Mouse (Mus musculus) intestine, embryonic 14.5 days (tissue): ENCODE data around the gene Spop. TPM values are rescaled to one million over a fixed set of nuclear protein-coding genes. Genes with fewer than 3 reads are reported as not detected.
A peak's percentile ranks its signal among the peaks of the same experiment; 100 is the strongest.

Experiments
- ATAC-seq: fragments of 200-750 bp; cut with Nextera tagmentation; replicated peaks from 2 replicates; pipeline ENCODE4 v1.8.0; 2017; ENCODE audit warnings: low read depth, moderate number of reproducible peaks, moderate TSS enrichment, moderate library complexity; ENCODE audit not compliant: low FRiP score, low TSS enrichment
- DNase-seq: peaks from one replicate; pipeline ENCODE4 v3.0.0-alpha.2; 2018; ENCODE audit warnings: low spot score
- H3K27ac ChIP-seq: fragments of 300-500 bp; sonication (generic); 2 replicates; pipeline ENCODE4 v1.5.1; 2014; ENCODE audit warnings: low read depth, mild to moderate bottlenecking, control low read depth
- H3K27me3 ChIP-seq: fragments of 300-500 bp; sonication (generic); replicated peaks from 2 replicates; pipeline ENCODE4 v1.6.1; 2014; ENCODE audit warnings: low read length, control low read depth; ENCODE audit not compliant: control insufficient read depth, insufficient read depth
- H3K36me3 ChIP-seq: fragments of 300-500 bp; sonication (generic); 2 replicates; pipeline ENCODE4 v1.6.1; 2014; ENCODE audit warnings: low read length, control low read depth; ENCODE audit not compliant: control insufficient read depth, insufficient read depth
- H3K4me1 ChIP-seq: fragments of 300-500 bp; sonication (generic); replicated peaks from 2 replicates; pipeline ENCODE4 v1.6.1; 2014; ENCODE audit warnings: low read length, control low read depth, mixed read lengths; ENCODE audit not compliant: control insufficient read depth, insufficient read depth
- H3K4me2 ChIP-seq: fragments of 300-500 bp; sonication (generic); 2 replicates; pipeline ENCODE4 v1.6.1; 2014; ENCODE audit warnings: low read length
- H3K4me3 ChIP-seq: fragments of 300-500 bp; sonication (generic); 2 replicates; pipeline ENCODE4 v1.5.1; 2014; ENCODE audit warnings: low read depth, low read length, control low read depth, mixed read lengths
- H3K9ac ChIP-seq: fragments of 300-500 bp; sonication (generic); 2 replicates; pipeline ENCODE4 v1.6.1; 2014; ENCODE audit warnings: mild to moderate bottlenecking, low read length
- H3K9me3 ChIP-seq: fragments of 300-500 bp; sonication (generic); 2 replicates; pipeline ENCODE4 v1.6.1; 2016; ENCODE audit warnings: low read length, control low read depth; ENCODE audit not compliant: control insufficient read depth
- WGBS: fragments of 180-500 bp; shearing (Covaris S2); extraction: QIAGEN DNeasy Blood & Tissue Kit; methylation state at CpG from one replicate; pipeline ENCODE4 v1.1.7; 2014; 5-methylcytosine and 5-hydroxymethylcytosine counted together
- polyA plus RNA-seq: library from polyadenylated mRNA; unstranded; fragments of >200 nt; fragmentation: Nextera tagmentation; extraction: Ambion mirVana; gene quantifications from 2 replicates; pipeline ENCODE4 v1.2.1, GENCODE M21; 2014

Spop gene
- polyA plus RNA-seq, 1 experiment from 2014 or later = 95.5 TPM

- peak within 1 kb of the TSS; percentile 97 for H3K9ac ChIP-seq
- peak within 1 kb of the TSS; percentile 93 for H3K27ac ChIP-seq
- peak within 1 kb of the TSS; percentile 99 for H3K4me3 ChIP-seq
- DNase-seq (peak; percentile 100), ATAC-seq (peak; percentile 96)
- under 1% methylated on average over 42 of the region's 42 CpGs for WGBS
- H3K36me3 ChIP-seq = peaks cover 52% of the 10 kb centered on the region
- H3K4me1 ChIP-seq = peaks cover 6% of the 10 kb centered on the region; the same call in 1 of the 2 replicates
- no peaks in the 10 kb centered on the region for H3K9me3 ChIP-seq
- peak within 1 kb of the TSS; percentile 76 for H3K4me2 ChIP-seq
- no peaks in the 10 kb centered on the region for H3K27me3 ChIP-seq
These were observed 29.4 kb upstream of the Spop start, which contains the start of gene Slc35b1 for GRCm38 (mm10) chr11:95384319-95384972. TSS of gene Slc35b1 (plus strand) at chr11:95384692.

- H3K9ac ChIP-seq = peak overlapping the region; percentile 97
- DNase-seq (no peak), ATAC-seq (peak; percentile 8; the same call in 1 of the 2 replicates)
- under 1% methylated on average over 14 of the region's 14 CpGs for WGBS
- peak overlapping the region; percentile 76 for H3K4me2 ChIP-seq
- peak overlapping the region; percentile 99 for H3K4me3 ChIP-seq
- H3K27me3 ChIP-seq = no peaks in the 10 kb centered on the region
- peaks cover 53% of the 10 kb centered on the region for H3K36me3 ChIP-seq
- no peaks in the 10 kb centered on the region for H3K9me3 ChIP-seq
- peak overlapping the region; percentile 93 for H3K27ac ChIP-seq
- H3K4me1 ChIP-seq = peaks cover 6% of the 10 kb centered on the region; the same call in 1 of the 2 replicates
These were observed 28.9 kb upstream of the Spop start for GRCm38 (mm10) chr11:95384973-95385320.

GRCm38 (mm10) chr11:95387354-95387753, 26.5 kb upstream of the Spop start:
- Histone ChIP-seq H3K36me3 (peaks cover 61% of the 10 kb centered on the region), H3K27me3 (no peaks in the 10 kb centered on the region), H3K4me2 (no peak overlapping the region), H3K9ac (no peak overlapping the region), H3K27ac (no peak overlapping the region), H3K4me1 (peaks cover 6% of the 10 kb centered on the region; the same call in 1 of the 2 replicates), H3K9me3 (no peaks in the 10 kb centered on the region), H3K4me3 (no peak overlapping the region)
- ATAC-seq (no peak), DNase-seq (no peak)
- whole genome bisulfite sequencing = 88% methylated on average over 7 of the region's 7 CpGs

GRCm38 (mm10) chr11:95389006-95389405, 24.9 kb upstream of the Spop start:
- H3K9ac ChIP-seq = no peak overlapping the region
- WGBS = 73% methylated on average over 3 of the region's 3 CpGs
- no peaks in the 10 kb centered on the region for H3K9me3 ChIP-seq
- no peaks in the 10 kb centered on the region for H3K27me3 ChIP-seq
- H3K27ac ChIP-seq = no peak overlapping the region
- no peak overlapping the region for H3K4me2 ChIP-seq
- no peak for ATAC-seq
- DNase-seq = no peak
- peaks cover 6% of the 10 kb centered on the region; the same call in 1 of the 2 replicates for H3K4me1 ChIP-seq
- peaks cover 63% of the 10 kb centered on the region for H3K36me3 ChIP-seq
- H3K4me3 ChIP-seq = no peak overlapping the region

GRCm38 (mm10) chr11:95390420-95390819, 23.5 kb upstream of the Spop start:
- peaks cover 63% of the 10 kb centered on the region for H3K36me3 ChIP-seq
- H3K4me3 ChIP-seq = no peak overlapping the region
- H3K27ac ChIP-seq = no peak overlapping the region
- H3K9ac ChIP-seq = no peak overlapping the region
- ATAC-seq (no peak), DNase-seq (no peak)
- peaks cover 4% of the 10 kb centered on the region; the same call in 1 of the 2 replicates for H3K4me1 ChIP-seq
- WGBS = 90% methylated on average over 6 of the region's 6 CpGs
- H3K9me3 ChIP-seq = no peaks in the 10 kb centered on the region
- H3K27me3 ChIP-seq = no peaks in the 10 kb centered on the region
- H3K4me2 ChIP-seq = no peak overlapping the region

- DNase-seq = no peak
- no peaks in the 10 kb centered on the region for H3K27me3 ChIP-seq
- H3K4me2 ChIP-seq = no peak overlapping the region
- H3K36me3 ChIP-seq = peaks cover 62% of the 10 kb centered on the region
- no peak overlapping the region for H3K4me3 ChIP-seq
- no peaks in the 10 kb centered on the region for H3K4me1 ChIP-seq
- 79% methylated on average over 4 of the region's 4 CpGs for WGBS
- no peak for ATAC-seq
- H3K9ac ChIP-seq = no peak overlapping the region
- H3K9me3 ChIP-seq = no peaks in the 10 kb centered on the region
- no peak overlapping the region for H3K27ac ChIP-seq
These were observed 22.7 kb upstream of the Spop start for GRCm38 (mm10) chr11:95391201-95391600.

- DNase-seq = no peak
- Histone ChIP-seq H3K4me2 (no peak overlapping the region), H3K9ac (no peak overlapping the region), H3K36me3 (peaks cover 57% of the 10 kb centered on the region), H3K4me3 (no peak overlapping the region), H3K9me3 (no peaks in the 10 kb centered on the region), H3K27me3 (no peaks in the 10 kb centered on the region), H3K4me1 (no peaks in the 10 kb centered on the region), H3K27ac (no peak overlapping the region)
- no peak for ATAC-seq
- 69% methylated on average over 5 of the region's 5 CpGs for WGBS
These were observed 22.1 kb upstream of the Spop start for GRCm38 (mm10) chr11:95391743-95392142.

GRCm38 (mm10) chr11:95392223-95392667, 21.6 kb upstream of the Spop start:
- Histone ChIP-seq H3K27me3 (no peaks in the 10 kb centered on the region), H3K4me1 (no peaks in the 10 kb centered on the region), H3K9me3 (no peaks in the 10 kb centered on the region), H3K4me3 (no peak overlapping the region), H3K9ac (no peak overlapping the region), H3K27ac (no peak overlapping the region), H3K36me3 (peaks cover 53% of the 10 kb centered on the region), H3K4me2 (no peak overlapping the region)
- ATAC-seq (no peak), DNase-seq (no peak)
- WGBS = 61% methylated on average over 7 of the region's 7 CpGs
